Mouse (Mus musculus) brain, embryonic 18.5 days (tissue): ENCODE results near the gene Ankrd44.

Source experiments
- DNase-seq: peaks from one replicate; pipeline ENCODE4 v3.0.0-alpha.2; 2012; ENCODE audit warnings: low read depth, low spot score

Gene Ankrd44

GRCm38 (mm10) chr1:54640184-54640795, 285.9 kb downstream of the Ankrd44 start:
- DNase-seq: no peak

GRCm38 (mm10) chr1:54639506-54640078, 286.6 kb downstream of the Ankrd44 start:
- no peak for DNase-seq

- DNase-seq: no peak
Observed at GRCm38 (mm10) chr1:54639076-54639475, 287.1 kb downstream of the Ankrd44 start.

GRCm38 (mm10) chr1:54637340-54637739, 288.8 kb downstream of the Ankrd44 start:
- DNase-seq: no peak

- DNase-seq: no peak
Observed at GRCm38 (mm10) chr1:54629106-54629505, 297.1 kb downstream of the Ankrd44 start.

- no peak for DNase-seq
Observed at GRCm38 (mm10) chr1:54614963-54615362, 311.2 kb downstream of the Ankrd44 start.

- DNase-seq: no peak
Observed at GRCm38 (mm10) chr1:54612344-54612743, 313.8 kb downstream of the Ankrd44 start.

GRCm38 (mm10) chr1:54611891-54612290, 314.3 kb downstream of the Ankrd44 start:
- no peak for DNase-seq

- DNase-seq: no peak
Observed at GRCm38 (mm10) chr1:54606936-54607335, 319.3 kb downstream of the Ankrd44 start.

GRCm38 (mm10) chr1:54601692-54602091, 324.5 kb downstream of the Ankrd44 start:
- no peak for DNase-seq

- DNase-seq: no peak
Observed at GRCm38 (mm10) chr1:54600275-54600674, 325.9 kb downstream of the Ankrd44 start.

- DNase-seq: no peak
Observed at GRCm38 (mm10) chr1:54597594-54598217, 328.5 kb downstream of the Ankrd44 start.

GRCm38 (mm10) chr1:54596151-54596550, 330.0 kb downstream of the Ankrd44 start:
- no peak for DNase-seq
